Mouse (Mus musculus): ENCODE measurements around the gene Brd3os. TPM values are rescaled to one million over a fixed set of nuclear protein-coding genes. Genes with fewer than 3 reads are reported as not detected.

Brd3os gene
- polyA plus RNA-seq, 1 experiment from 2014 or later: 7.1 TPM

- peak overlapping the region; percentile 81 for H3K4me2 ChIP-seq
- H3K4me1 ChIP-seq: peaks cover 52% of the 10 kb centered on the region
- peak overlapping the region; percentile 92 for H3K9ac ChIP-seq
- H3K27me3 ChIP-seq (replicated peaks): no peaks in the 10 kb centered on the region
- H3K9me3 ChIP-seq: no peaks in the 10 kb centered on the region
- ATAC-seq (ENCODE audit: insufficient read depth, low FRiP score, low read depth): no peak
- H3K27ac ChIP-seq: peak overlapping the region; percentile 97
- H3K4me3 ChIP-seq (replicated peaks): peak overlapping the region; percentile 93
- H3K36me3 ChIP-seq: no peaks in the 10 kb centered on the region
- WGBS: 20% methylated on average over 4 of the region's 4 CpGs
These were observed 31.8 kb downstream of the Brd3os start for GRCm38 (mm10) chr2:27473911-27474310.

DNA sequence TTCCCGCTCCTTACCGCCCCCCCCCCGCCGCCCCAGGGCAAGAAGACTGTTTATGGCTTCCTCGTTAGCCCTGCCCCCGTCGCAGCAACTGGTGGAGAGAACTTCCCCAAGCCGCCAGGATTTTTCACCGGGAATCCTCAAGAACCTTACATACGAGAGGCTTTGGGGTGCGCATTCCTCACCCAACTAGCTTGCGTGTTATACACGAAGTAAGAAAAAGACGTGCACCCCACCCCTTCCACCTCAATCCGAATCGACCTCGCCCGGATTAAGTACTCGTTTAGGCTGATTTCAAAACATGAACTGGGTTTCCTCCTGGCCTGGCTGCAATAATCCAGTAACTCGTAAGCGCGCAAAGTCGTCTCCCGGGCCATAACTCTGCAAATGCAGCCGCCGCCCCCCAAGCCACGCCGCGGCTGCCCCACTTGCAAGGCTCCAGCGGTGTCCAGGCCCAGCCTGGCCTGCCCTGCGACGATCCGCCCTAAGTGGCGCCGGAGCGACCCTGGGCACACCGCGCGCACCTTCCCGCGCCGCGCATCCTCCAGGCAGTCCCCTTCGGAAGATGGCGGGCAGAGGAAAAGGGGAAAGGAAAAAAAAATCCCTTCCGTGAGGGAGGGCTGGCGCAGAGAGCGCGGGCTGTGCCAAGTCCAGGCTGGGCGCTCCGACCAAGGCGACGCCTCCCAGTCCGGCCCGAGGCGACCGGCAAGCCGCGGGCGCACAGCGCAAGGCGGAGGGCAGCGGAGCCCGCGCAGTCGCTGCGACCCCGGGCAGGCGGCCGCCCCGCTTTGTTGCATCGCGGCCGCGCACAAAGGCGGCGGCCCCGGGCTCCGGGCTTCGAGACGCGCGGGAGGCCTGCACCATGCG lies 32.7 kb downstream of the Brd3os start:
- H3K36me3 ChIP-seq: no peaks in the 10 kb centered on the region
- H3K27me3 ChIP-seq (replicated peaks): no peaks in the 10 kb centered on the region
- H3K4me1 ChIP-seq: peaks cover 43% of the 10 kb centered on the region
- peak overlapping the region; percentile 81 for H3K4me2 ChIP-seq
- no peaks in the 10 kb centered on the region for H3K9me3 ChIP-seq
- ATAC-seq (ENCODE audit: insufficient read depth, low FRiP score, low read depth): no peak
- peak overlapping the region; percentile 92 for H3K9ac ChIP-seq
- WGBS: under 1% methylated on average over 74 of the region's 84 CpGs
- peak overlapping the region; percentile 93 for H3K4me3 ChIP-seq (replicated peaks)
- peak overlapping the region; percentile 97 for H3K27ac ChIP-seq

GRCm38 (mm10) chr2:27475495-27476302 lies 33.6 kb downstream of the Brd3os start:
- Histone ChIP-seq H3K9me3 (no peaks in the 10 kb centered on the region), H3K4me2 (peak overlapping the region; percentile 81), H3K4me3 (replicated peaks) (peak overlapping the region; percentile 93), H3K36me3 (no peaks in the 10 kb centered on the region), H3K4me1 (peaks cover 37% of the 10 kb centered on the region), H3K9ac (peak overlapping the region; percentile 92), H3K27me3 (replicated peaks) (no peaks in the 10 kb centered on the region), H3K27ac (peak overlapping the region; percentile 97)
- ATAC-seq (ENCODE audit: insufficient read depth, low FRiP score, low read depth): peak; percentile 98
- under 1% methylated on average over 95 of the region's 96 CpGs for WGBS

DNA sequence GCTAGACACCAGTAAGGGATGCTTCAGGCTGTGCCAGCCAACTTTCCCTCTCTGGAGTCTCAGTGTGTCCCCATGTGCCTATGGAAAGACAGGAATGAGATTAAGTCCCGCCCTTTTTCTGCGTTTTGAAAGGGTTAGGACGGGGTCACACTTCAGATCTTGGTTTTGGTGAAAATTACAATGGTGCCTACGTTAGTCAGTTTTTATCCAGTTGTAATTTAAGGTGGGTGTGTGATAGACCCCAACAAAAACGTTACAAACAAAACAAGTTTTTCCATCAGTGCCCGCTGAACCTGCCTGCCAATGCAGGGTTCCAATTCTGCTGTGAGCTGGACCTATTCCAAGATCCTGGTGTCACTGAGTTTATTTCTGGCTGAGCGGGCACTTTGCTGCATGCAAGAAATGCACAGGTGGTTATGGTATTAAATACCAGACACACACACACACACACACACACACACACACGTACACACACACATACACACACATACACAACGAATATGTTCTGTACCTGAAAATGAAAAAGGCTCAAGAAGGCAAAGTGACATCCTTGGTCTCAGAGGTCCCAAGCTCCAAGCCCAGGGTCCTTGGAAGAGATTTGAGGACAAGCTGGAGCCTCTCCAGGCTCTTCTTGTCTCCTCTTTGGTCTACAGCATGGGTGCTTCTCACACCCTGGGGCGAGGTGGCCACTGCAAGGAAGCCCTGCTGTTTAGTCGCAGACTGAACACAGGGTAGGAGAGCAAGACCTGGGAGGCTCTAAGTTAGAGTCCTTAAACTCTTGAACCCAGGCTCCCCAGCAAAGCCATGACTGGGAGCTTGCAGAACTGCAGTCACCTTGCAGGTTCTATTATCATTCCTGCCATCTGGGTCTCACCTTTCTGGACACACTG lies 34.4 kb downstream of the Brd3os start:
- no peaks in the 10 kb centered on the region for H3K36me3 ChIP-seq
- peak overlapping the region; percentile 78 for H3K4me2 ChIP-seq
- H3K27ac ChIP-seq: peak overlapping the region; percentile 95
- H3K9ac ChIP-seq: peak overlapping the region; percentile 37; the same call in 1 of the 2 replicates
- no peaks in the 10 kb centered on the region for H3K9me3 ChIP-seq
- 28% methylated on average over 11 of the region's 11 CpGs for WGBS
- H3K4me1 ChIP-seq: peaks cover 29% of the 10 kb centered on the region
- peak overlapping the region; percentile 93 for H3K4me3 ChIP-seq (replicated peaks)
- no peak for ATAC-seq (ENCODE audit: insufficient read depth, low FRiP score, low read depth)
- no peaks in the 10 kb centered on the region for H3K27me3 ChIP-seq (replicated peaks)

DNA sequence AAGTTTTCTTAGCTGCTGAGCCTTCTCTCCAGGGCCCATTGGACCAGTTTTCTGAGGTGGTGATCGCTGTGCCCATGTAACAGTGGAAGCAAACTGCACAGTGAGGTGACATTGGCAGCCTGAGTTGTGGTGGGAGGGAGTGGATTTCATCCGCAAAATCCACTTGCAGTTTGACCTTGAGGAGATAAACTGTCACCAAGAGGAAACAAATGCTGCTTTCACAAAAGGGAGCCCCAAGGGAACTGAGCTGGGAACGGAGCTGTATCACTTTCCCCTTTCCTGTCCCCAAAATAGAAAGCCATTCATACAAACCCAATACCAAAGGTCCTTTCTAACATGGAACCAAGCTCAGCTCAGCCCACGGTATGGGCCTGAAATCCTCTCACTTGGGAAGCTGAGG lies 37.7 kb downstream of the Brd3os start:
- Histone ChIP-seq H3K27ac (no peak overlapping the region), H3K4me2 (no peak overlapping the region), H3K4me3 (replicated peaks) (no peak overlapping the region), H3K27me3 (replicated peaks) (no peaks in the 10 kb centered on the region), H3K36me3 (no peaks in the 10 kb centered on the region), H3K4me1 (0 out of 2 replicates have a peak, but pooled peaks cover 2% of the 10 kb centered on the region), H3K9me3 (no peaks in the 10 kb centered on the region), H3K9ac (no peak overlapping the region)
- ATAC-seq (ENCODE audit: insufficient read depth, low FRiP score, low read depth): no peak
- 64% methylated on average over 4 of the region's 4 CpGs for WGBS

GRCm38 (mm10) chr2:27480367-27480766 lies 38.2 kb downstream of the Brd3os start:
- 70% methylated on average over 4 of the region's 4 CpGs for WGBS
- Histone ChIP-seq H3K36me3 (no peaks in the 10 kb centered on the region), H3K4me2 (no peak overlapping the region), H3K27me3 (replicated peaks) (no peaks in the 10 kb centered on the region), H3K4me1 (0 out of 2 replicates have a peak, but pooled peaks cover 2% of the 10 kb centered on the region), H3K9me3 (no peaks in the 10 kb centered on the region), H3K9ac (no peak overlapping the region), H3K27ac (no peak overlapping the region), H3K4me3 (replicated peaks) (no peak overlapping the region)
- no peak for ATAC-seq (ENCODE audit: insufficient read depth, low FRiP score, low read depth)

DNA sequence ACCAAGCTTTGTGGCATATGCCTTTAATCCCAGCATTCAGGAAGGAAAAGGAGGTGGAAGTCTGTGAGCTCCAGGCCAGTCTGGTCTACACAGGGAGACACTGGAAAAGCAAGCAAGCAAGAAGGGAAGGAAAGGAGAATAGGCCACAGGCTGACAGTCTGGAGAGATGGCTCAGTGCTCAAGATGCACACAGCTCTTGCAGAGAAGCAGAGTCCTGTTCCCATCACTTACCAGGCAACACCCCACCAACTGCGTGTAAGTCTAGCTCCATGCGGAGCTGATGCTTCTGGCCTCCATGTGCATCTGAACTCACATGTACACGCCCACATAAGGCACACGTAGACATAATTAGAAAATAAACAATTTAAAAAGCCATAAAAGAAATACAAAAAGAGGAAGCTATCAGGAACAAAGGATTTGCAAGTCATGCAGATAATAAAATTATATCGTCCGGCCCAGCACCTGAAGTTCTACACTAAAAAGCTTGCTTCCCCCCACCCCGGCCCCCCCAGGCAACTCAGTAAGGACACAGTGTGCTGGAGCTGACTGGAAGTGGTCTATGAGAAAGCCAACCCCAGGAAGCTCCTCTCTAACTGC lies 40.2 kb downstream of the Brd3os start:
- 68% methylated on average over 7 of the region's 7 CpGs for WGBS

GRCm38 (mm10) chr2:27486725-27487124 lies 44.6 kb downstream of the Brd3os start:
- no peaks in the 10 kb centered on the region for H3K36me3 ChIP-seq
- H3K9me3 ChIP-seq: no peaks in the 10 kb centered on the region
- H3K27me3 ChIP-seq (replicated peaks): no peaks in the 10 kb centered on the region
- H3K4me2 ChIP-seq: no peak overlapping the region
- no peak overlapping the region for H3K27ac ChIP-seq
- no peak for ATAC-seq (ENCODE audit: insufficient read depth, low FRiP score, low read depth)
- H3K9ac ChIP-seq: no peak overlapping the region
- no peak overlapping the region for H3K4me3 ChIP-seq (replicated peaks)
- H3K4me1 ChIP-seq: no peaks in the 10 kb centered on the region
- WGBS: 67% methylated on average over 4 of the region's 4 CpGs

More for the DNA sequence above, 40.2 kb downstream of the Brd3os start:
- Histone ChIP-seq H3K27me3 (replicated peaks) (no peaks in the 10 kb centered on the region), H3K4me1 (no peaks in the 10 kb centered on the region), H3K27ac (no peak overlapping the region), H3K9ac (no peak overlapping the region), H3K4me3 (replicated peaks) (no peak overlapping the region), H3K36me3 (no peaks in the 10 kb centered on the region), H3K9me3 (no peaks in the 10 kb centered on the region), H3K4me2 (no peak overlapping the region)
- ATAC-seq (ENCODE audit: insufficient read depth, low FRiP score, low read depth): no peak

DNA sequence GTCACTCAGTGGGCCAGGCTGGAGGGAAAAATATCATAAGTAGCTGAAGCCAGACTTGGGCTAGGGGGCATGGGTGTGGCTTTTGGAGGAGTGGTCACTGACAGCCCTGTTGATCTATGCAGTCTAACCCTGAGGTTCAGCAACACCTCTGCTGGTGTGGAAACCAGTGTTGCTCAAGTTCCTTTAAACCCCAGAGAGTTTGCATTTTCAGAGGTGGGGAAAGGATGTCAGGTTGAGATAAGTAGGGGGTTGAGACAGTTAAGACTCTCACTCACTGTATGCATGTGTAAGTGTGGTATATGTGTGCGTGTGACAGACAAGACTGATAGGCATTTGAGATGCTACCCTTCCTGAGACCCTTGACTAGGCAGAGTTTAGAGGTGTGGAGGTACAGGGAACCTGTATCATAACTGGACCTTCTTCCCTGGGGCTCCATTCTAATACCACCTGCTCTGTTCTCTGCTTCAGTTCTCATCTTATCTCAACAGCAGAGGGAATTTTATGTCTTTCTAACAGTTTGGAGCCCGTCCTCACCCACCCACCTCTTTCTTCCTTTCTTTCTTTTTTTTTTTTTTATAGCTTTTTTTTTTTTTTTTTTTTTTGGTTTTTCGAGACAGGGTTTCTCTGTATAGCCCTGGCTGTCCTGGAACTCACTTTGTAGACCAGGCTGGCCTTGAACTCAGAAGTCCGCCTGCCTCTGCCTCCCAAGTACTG lies 45.4 kb downstream of the Brd3os start:
- Histone ChIP-seq H3K4me1 (no peaks in the 10 kb centered on the region), H3K9ac (no peak overlapping the region), H3K27me3 (replicated peaks) (no peaks in the 10 kb centered on the region), H3K4me2 (no peak overlapping the region), H3K4me3 (replicated peaks) (no peak overlapping the region), H3K27ac (no peak overlapping the region), H3K9me3 (no peaks in the 10 kb centered on the region), H3K36me3 (no peaks in the 10 kb centered on the region)
- ATAC-seq (ENCODE audit: insufficient read depth, low FRiP score, low read depth): no peak
- 80% methylated on average over 3 of the region's 4 CpGs for WGBS

- ATAC-seq (ENCODE audit: insufficient read depth, low FRiP score, low read depth): no peak
- Histone ChIP-seq H3K27ac (no peak overlapping the region), H3K9me3 (no peaks in the 10 kb centered on the region), H3K4me1 (no peaks in the 10 kb centered on the region), H3K4me3 (replicated peaks) (no peak overlapping the region), H3K9ac (no peak overlapping the region), H3K4me2 (no peak overlapping the region), H3K36me3 (no peaks in the 10 kb centered on the region), H3K27me3 (replicated peaks) (no peaks in the 10 kb centered on the region)
- 83% methylated on average over 1 of the region's 1 CpGs for WGBS
These were observed 46.2 kb downstream of the Brd3os start for GRCm38 (mm10) chr2:27488362-27488761.
